Mouse (Mus musculus) skeletal muscle tissue, adult 2 months (tissue): Measurements from ENCODE around the gene Cacfd1.

Experiments
- DNase-seq: peaks from one replicate; pipeline ENCODE4 v3.0.0-alpha.2; 2012; ENCODE audit warnings: low read depth, low spot score

Cacfd1 gene

DNA sequence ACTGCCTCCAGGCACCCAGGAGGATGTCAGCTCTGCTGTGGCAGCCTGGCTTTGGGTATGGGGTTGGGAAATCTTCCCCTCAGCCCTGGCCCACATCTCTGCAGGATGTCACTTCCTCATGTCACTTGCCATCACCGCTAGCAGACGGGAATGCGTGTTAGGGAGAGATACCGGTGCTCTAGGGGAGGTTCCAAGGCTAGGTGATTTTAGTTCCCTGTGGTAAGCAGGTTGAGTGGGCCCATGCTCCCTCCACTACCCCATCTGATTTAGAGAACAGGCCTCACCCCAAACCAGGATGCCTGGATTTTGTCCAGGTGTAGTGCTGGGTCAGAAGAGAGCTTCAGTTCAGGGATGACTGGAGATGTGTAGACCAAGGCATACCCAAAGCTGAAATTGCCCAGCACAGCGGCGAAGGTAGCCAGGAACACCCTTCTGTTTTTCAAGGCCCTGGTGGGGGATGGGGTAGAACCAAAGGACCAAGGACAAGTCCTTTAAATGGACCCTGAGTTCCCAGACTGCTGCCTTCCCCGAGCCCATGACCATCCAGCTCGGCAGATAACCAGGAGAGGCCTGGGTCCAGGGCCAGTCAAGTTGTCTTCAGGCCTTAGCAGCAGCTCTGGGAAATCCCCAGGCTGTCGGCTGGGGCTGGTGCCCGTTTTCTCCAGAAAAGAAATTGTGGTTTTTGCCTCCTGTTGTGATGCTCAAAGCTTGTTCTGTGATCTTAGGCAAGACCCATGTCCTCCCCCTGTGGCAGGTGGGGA is 17.3 kb downstream of the Cacfd1 start:
- DNase-seq = no peak

DNA sequence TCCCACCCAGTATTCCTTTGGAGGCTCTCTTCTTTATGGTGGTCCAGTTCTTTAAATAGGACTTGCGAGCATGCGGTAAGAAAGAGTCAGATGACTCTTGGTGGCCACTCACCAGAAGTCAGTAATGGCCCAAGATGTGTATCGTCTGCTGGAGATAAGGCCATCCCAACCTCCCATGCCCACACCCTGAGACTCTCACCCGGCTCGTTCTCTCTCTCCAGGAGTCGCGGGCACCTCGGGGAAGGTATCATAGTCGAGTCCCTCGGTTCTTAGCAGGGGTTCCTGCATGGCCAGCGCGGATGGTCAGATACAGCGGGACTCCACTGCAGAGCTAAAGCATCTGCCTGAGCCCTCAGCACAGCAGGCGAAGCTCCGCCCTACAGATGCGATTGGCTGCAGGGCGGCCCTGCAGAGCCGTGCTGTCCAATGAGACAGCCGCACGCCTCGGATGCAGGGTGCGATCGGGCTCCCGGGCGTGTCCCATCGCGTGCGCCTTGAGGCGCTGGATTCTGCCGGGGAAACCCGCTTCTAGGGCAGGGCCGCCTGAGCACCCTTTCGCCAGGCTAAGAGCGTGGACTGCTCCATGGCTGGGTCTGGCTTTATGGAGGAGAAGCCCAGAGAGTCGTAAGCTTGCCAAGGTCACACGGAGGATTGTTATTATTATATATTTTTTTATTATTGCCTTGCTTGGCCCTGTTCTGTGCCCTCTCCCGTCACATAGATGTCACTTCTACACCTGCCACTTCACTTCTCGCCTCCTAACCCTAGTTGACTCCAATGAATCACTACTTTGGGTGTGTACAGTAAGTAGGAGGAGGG is 18.1 kb downstream of the Cacfd1 start, which contains the start of gene Slc2a6:
Gene Slc2a6, minus strand, starts transcription at position 381 of the 819 bp plus-strand sequence.
- peak; percentile 81 for DNase-seq

DNA sequence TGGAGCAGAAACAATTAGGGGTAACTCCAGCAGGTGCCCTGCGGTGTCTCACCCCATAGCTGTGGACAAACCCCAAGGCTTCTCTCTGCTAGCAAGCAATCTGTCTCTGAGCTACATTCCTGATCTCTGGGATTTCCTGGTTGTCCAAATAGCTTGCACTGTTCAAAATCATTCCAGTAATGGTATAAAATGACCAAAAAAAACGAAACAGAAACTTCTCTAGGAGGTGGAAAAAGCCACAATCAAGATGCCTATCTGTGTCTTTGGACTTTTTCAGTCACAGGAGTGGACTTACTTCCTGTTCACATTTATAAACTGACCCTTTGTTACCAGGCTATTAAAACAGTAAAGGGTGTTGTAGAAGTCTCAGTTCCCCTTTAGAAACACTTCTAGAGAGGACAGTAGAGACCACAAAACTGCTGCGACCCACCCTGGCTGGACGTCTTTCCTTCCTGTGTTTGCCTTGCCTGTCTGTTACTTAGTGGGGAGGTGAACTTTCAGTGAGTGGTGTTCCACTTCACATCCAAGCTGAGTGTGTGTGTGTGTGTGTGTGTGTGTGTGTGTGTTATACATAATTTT is 18.8 kb downstream of the Cacfd1 start:
- no peak for DNase-seq

DNA sequence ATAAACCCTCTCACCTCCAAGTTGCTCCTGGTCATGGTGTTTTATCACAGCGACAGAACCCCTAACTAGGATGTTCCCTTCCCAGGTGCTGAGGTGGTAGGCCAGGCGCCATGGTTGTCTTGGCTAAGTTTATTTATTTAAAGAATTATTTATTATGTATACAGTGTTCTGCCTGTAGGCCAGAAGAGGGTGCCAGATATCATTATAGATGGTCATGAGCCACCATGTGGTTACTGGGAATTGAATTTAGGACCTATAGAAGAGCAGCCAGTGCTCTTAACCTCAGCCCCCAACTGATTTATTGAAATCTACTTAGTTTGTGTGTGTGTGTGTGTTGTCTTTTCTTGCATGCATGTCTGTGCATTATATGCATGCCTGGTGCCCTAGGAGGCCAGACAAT is 22.6 kb downstream of the Cacfd1 start:
- DNase-seq = no peak

GRCm38 (mm10) chr2:27036003-27036402 is 26.3 kb downstream of the Cacfd1 start:
- DNase-seq = no peak

- no peak for DNase-seq
These were observed 27.3 kb downstream of the Cacfd1 start for GRCm38 (mm10) chr2:27037008-27037407.

DNA sequence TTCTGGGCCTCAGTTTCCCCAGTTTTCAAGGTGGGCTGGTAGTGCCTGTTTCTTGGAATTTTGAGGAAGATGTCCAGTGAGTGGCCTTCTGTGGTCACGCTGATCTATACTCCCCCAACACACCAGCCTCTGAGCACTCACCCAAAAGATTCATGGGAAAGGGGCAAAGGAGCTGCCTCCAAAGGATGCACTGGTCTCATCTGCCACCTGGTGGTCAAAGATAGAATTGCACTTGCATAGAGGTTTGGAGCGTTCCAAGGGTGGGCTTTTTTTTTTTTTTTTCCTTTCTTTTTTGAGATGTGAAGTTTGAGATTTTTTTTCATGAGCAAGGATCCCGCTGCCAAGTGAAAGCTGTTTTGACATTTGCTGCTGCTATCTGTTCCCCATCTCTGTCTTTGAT is 28.9 kb downstream of the Cacfd1 start:
- DNase-seq = peak; percentile 36

DNA sequence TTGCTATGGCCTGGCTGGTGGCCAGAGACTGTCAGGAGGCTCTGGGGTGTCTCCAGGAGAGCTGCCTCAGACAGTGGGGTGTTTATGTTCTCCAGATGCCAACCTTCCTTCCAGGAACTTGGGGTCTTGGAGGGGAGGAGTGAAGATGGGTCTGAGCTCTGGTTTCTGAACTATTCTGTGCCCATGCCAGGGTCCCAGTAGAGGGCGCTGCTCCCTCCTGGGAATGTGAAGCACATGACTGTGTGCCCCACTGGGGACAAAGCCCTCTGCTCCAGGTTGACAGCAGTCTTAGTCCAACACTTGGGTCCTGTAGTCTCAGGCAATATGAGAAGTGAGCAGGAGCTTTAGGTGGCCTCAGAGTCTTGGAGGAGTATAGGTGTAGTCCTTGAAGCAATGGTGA is 29.6 kb downstream of the Cacfd1 start:
- DNase-seq = no peak

- DNase-seq = no peak
These were observed 32.6 kb downstream of the Cacfd1 start for GRCm38 (mm10) chr2:27042131-27042844.

DNA sequence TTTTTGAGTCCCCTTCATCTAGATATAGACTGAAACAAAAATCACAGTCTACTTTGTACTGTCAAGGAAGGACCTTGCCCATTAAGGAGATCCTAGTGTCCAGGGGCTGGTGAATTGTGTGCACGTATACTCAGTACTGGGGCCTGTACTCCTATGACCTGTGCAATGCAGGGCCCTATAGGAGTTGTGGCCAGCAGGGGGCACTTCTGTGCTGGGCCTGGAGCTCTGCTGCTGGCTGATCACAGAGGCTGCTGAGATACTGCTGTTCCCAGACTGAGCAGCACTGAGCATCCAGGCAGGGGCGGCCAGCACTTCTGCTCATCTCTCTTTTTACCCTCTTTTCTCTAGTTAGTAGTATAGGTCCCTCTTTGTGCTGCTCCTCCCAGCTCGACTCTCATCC is 33.7 kb downstream of the Cacfd1 start:
- DNase-seq = peak; percentile 66

- peak; percentile 42 for DNase-seq
These were observed 34.4 kb downstream of the Cacfd1 start for GRCm38 (mm10) chr2:27044166-27044565.

GRCm38 (mm10) chr2:27044641-27045040 is 34.9 kb downstream of the Cacfd1 start:
- DNase-seq = no peak

DNA sequence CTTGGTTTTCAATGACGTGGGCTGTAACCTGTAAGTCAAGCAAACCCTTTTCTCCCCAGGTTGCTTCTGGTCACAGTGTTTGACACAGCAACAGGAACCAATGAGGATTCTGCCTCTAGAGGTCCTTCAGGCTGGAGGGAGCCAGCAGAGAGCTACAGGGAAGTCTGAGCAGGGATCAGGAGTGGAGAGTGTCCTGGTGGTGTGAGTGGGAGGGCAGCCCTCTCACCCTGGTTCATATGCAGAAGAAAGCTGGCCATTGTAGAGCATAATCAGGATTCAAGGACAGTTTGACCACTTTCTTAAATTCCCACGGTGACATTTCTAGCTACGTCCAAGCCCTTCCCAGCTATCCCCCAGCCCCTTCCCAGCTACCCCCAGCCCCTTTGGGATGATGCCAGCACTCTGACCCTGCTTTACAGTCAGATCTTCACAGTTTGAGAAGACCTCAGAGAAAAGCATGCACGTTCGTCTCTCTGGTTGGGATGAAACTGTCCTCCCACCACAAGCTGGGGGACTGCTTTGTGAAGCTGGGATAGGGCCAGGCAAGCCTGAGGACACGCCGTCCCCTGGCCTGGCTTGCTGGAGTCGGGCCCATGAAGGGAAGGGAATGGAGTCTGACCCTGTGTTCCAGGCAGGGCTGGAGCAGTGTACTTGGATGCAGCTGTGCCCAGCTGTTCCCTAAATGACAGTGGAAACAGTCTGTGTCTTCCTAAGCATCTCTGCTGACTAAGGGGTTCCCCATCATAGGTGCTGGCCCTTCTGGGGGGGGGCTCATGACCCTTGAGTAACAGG is 36.4 kb downstream of the Cacfd1 start:
- DNase-seq = peak; percentile 70

DNA sequence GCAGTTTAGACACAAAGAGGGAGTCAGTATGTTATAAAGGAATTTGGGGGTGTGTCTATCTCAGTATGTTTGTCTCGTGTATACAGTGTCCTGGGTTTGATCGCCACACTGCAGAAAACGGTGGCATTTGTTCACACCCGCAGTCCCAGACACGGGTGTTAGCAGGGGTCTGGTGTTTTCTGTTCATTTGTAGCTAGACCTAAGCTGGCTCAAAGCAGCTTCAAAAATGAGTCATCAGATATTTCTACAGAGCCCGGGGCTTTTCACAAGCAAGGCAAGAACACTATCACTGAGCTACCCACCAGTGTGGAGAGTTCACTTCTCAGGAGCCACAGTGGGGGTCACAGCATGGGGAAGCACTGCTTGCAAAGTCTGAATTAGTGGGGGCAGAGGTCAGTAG is 39.7 kb downstream of the Cacfd1 start:
- DNase-seq = no peak

GRCm38 (mm10) chr2:27058251-27058650 is 48.5 kb downstream of the Cacfd1 start:
- no peak for DNase-seq

DNA sequence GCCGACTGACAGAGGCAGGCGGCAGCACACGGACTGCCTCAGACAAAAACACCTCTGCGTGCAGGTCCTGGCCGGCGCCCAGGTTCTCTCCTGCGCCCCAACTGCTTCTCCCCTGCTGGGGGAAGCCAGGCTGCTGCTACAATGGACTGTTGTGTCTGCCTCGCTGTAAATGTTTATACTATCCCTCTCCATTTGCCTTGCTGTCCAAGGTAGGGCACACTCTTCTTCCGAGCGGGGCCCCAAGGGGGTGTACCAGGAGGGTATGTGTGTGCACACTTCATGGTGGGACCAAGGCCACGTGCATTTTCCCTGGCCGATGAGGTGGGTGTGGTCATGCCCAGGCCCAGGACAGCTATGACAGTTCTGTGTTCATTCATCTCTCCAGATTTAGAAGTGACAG is 49.0 kb downstream of the Cacfd1 start:
- DNase-seq = no peak

DNA sequence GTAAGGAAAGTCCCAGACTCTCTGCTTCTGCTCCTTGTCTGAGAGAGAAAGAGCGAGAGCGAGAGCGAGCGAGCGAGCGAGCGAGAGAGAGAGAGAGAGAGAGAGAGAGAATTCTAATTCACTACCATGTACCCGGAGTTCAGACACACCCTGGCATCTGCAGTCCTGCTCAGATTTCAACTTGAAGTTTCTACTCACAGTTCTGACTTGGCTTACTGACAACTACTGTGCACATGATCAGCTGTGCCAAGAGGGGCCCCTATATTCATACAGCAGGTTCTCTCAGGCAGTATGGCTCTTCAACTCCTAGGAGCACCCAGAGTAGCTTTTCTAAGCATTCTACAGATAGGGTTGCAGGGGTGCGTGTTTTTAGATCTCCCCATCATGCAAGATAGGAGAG is 49.5 kb downstream of the Cacfd1 start:
- no peak for DNase-seq

DNA sequence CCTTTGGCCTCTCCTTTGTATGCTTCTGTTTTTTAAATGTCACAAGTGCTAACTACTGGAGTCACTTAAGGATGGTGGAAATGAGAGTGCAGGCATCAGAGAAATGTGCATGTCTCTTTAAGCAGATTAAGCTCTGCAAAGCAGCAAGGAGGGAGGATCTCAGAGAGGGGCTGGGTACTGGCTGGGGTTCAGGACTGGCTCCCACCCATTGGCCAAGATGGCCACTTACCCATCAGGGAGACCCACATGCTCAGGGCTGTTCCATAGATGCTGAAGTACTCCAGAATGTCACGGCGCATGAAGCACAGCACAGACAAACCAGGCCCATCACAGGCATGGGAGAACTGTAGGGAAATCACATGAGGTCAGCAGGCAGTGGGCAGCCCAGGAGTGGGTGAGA is 57.4 kb downstream of the Cacfd1 start:
- DNase-seq = no peak

GRCm38 (mm10) chr2:27067996-27068395 is 58.3 kb downstream of the Cacfd1 start:
- no peak for DNase-seq

GRCm38 (mm10) chr2:27069646-27070045 is 59.9 kb downstream of the Cacfd1 start:
- no peak for DNase-seq

GRCm38 (mm10) chr2:27070247-27070813 is 60.6 kb downstream of the Cacfd1 start:
- DNase-seq = no peak
